Mouse (Mus musculus): Measurements from ENCODE around the gene Cyp2c68. TPM values are rescaled to one million over a fixed set of nuclear protein-coding genes. Genes with fewer than 3 reads are reported as not detected.

Cyp2c68 gene
- 13.2 and 29.0 TPM in 2 replicates for polyA plus RNA-seq (2012; rRNA removed; ENCODE audit: low replicate concordance)

DNA sequence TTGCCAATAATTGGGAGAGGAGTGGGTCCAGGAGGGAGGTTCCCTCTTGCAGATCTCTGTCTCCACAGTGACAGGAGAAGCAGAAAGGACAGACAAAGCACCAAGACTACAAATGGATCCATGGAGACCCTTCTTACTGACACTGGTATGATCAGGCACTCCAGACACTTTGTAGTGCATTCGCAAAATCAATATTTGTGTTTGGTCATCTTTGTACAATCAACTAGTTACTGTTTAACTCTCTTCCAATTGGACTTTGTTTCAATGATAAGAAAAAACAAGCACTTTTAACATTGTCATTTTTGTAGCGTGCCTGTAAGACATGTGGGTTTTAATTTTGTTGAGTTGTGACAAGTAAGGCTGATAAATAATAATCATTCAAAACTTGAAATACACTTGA lies at the start of gene Cyp2c68:
TSS of gene Cyp2c68 (minus strand) at position 135 of the 400 bp plus-strand sequence.

DNA sequence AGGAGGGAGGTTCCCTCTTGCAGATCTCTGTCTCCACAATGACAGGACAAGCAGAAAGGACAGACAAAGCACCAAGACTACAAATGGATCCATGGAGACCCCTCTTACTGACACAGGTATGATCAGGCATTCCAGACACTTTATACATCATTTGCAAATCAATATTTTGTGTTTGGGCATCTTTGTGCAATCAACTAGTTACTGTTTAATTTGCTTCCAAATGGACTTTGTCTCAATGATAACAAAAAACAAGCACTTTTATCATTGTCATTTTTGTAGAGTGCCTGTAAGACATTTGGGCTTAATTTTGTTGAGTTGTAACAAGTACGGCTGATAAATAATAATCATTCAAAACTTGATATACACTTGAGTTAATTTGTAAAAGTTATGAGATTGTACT lies 91.9 kb downstream of the Cyp2c68 start, which contains the start of gene Cyp2c67:
TSS of gene Cyp2c67 (minus strand) at position 114 of the 400 bp plus-strand sequence.

Other genes starting within 250 kb of the Cyp2c68 start
- gene Cyp2c39, start 230.2 kb downstream of the Cyp2c68 start, polyA plus RNA-seq (2012; rRNA removed; ENCODE audit: low replicate concordance): not detected in 2 replicates
- gene Cyp2c67, start 92.0 kb downstream of the Cyp2c68 start, polyA plus RNA-seq (2012; rRNA removed; ENCODE audit: low replicate concordance): 0.15 and 0.30 TPM in 2 replicates
- gene Cyp2c40, start 71.8 kb upstream of the Cyp2c68 start, polyA plus RNA-seq (2012; rRNA removed; ENCODE audit: low replicate concordance): not detected in 2 replicates
- not detected in 2 replicates for gene Cyp2c69, start 145.7 kb upstream of the Cyp2c68 start, polyA plus RNA-seq (2012; rRNA removed; ENCODE audit: low replicate concordance)

Data from duodenum, adult 2 months (tissue).